Mouse (Mus musculus) heart, postnatal 0 days (tissue): ENCODE results near the gene Defb9.
"Not testable (repeated sequence)": the region's sequence is repeated elsewhere in the genome, so short reads cannot be mapped to it uniquely, and the experiment has no call there.

Source experiments
- CTCF ChIP-seq: IDR thresholded peaks from 2 replicates; pipeline ENCODE4 v1.5.1; 2016; ENCODE audit warnings: antibody characterized with exemption, control low read depth, low read depth
- EP300 ChIP-seq: IDR thresholded peaks from 2 replicates; pipeline ENCODE4 v1.6.1; 2016; ENCODE audit warnings: antibody characterized with exemption, low read depth

GRCm38 (mm10) chr8:21906290-21906689 lies 21.1 kb upstream of the Defb9 start, which contains the start of gene Defb11:
- TF ChIP-seq CTCF, EP300: not testable (repeated sequence)
